Mouse (Mus musculus): ENCODE measurements at regions not wholly inside any gene's neighbourhood (a gene's known extent, or its start where the extent isn't known, plus 50 kb on each side); places are given as distances from the start of the nearest gene placed in this dataset.
A peak's percentile ranks its signal among the peaks of the same experiment; 100 is the strongest.
"Not testable (repeated sequence)": the region's sequence is repeated elsewhere in the genome, so short reads cannot be mapped to it uniquely, and the experiment has no call there.

GRCm38 (mm10) chr5:50343681-50344080 lies 284.9 kb upstream of the Adgra3 start:
- intact Hi-C loops (cut with DNase I) = no loop called here
- no peak for DNase-seq (ENCODE audit: extremely low spot score in 1 of 2, low spot score in 2 of 2)

GRCm38 (mm10) chr5:50309491-50309890 lies 250.7 kb upstream of the Adgra3 start:
- peak in 1 of 2 experiments; percentile 26 for DNase-seq (ENCODE audit: extremely low spot score in 1 of 2, low spot score in 2 of 2)
- intact Hi-C loops (cut with DNase I) = no loop called here

- no peak for DNase-seq (ENCODE audit: extremely low spot score in 1 of 2, low spot score in 2 of 2)
- intact Hi-C loops (cut with DNase I) = no loop called here
Observed at GRCm38 (mm10) chr5:50303859-50304480, 245.2 kb upstream of the Adgra3 start.

GRCm38 (mm10) chr5:50293794-50294193 lies 235.0 kb upstream of the Adgra3 start:
- no peak for DNase-seq (ENCODE audit: extremely low spot score in 1 of 2, low spot score in 2 of 2)

GRCm38 (mm10) chr5:50290879-50291410 lies 232.1 kb upstream of the Adgra3 start:
- intact Hi-C loops (cut with DNase I) = no loop called here
- no peak for DNase-seq (ENCODE audit: extremely low spot score in 1 of 2, low spot score in 2 of 2)

More at GRCm38 (mm10) chr5:50293794-50294193, 235.0 kb upstream of the Adgra3 start:
- intact Hi-C loops (cut with DNase I) = no loop called here

GRCm38 (mm10) chr5:50260417-50260816 lies 201.6 kb upstream of the Adgra3 start:
- DNase-seq (ENCODE audit: extremely low spot score in 1 of 2, low spot score in 2 of 2) = no peak
- intact Hi-C loops (cut with DNase I) = no loop called here

- intact Hi-C loops (cut with DNase I) = no loop called here
- DNase-seq (ENCODE audit: extremely low spot score in 1 of 2, low spot score in 2 of 2) = no peak
Observed at GRCm38 (mm10) chr5:50258017-50258416, 199.2 kb upstream of the Adgra3 start.

GRCm38 (mm10) chr5:50234111-50234510 lies 175.3 kb upstream of the Adgra3 start:
- intact Hi-C loops (cut with DNase I) = no loop called here
- no peak for DNase-seq (ENCODE audit: extremely low spot score in 1 of 2, low spot score in 2 of 2)

GRCm38 (mm10) chr5:50216956-50217355 lies 158.2 kb upstream of the Adgra3 start:
- intact Hi-C loops (cut with DNase I) = loop anchor here (5.0 to 10.0 kb wide), 4 partner anchors 145 to 850 kb away; partner anchors contain the start of gene Adgra3
- DNase-seq (ENCODE audit: extremely low spot score in 1 of 2, low spot score in 2 of 2) = no peak

GRCm38 (mm10) chr5:50215960-50216359 lies 157.2 kb upstream of the Adgra3 start:
- no peak for DNase-seq (ENCODE audit: extremely low spot score in 1 of 2, low spot score in 2 of 2)
- intact Hi-C loops (cut with DNase I) = loop anchor here (5.0 to 10.0 kb wide), 4 partner anchors 144 to 849 kb away; partner anchors contain the start of gene Adgra3

- DNase-seq (ENCODE audit: extremely low spot score in 1 of 2, low spot score in 2 of 2) = no peak
Observed at GRCm38 (mm10) chr5:50202307-50203010, 143.7 kb upstream of the Adgra3 start.

GRCm38 (mm10) chr5:50196423-50196822 lies 137.6 kb upstream of the Adgra3 start:
- intact Hi-C loops (cut with DNase I) = no loop called here
- DNase-seq (ENCODE audit: extremely low spot score in 1 of 2, low spot score in 2 of 2) = no peak

More at GRCm38 (mm10) chr5:50202307-50203010, 143.7 kb upstream of the Adgra3 start:
- intact Hi-C loops (cut with DNase I) = no loop called here

- intact Hi-C loops (cut with DNase I) = no loop called here
- no peak for DNase-seq (ENCODE audit: extremely low spot score in 1 of 2, low spot score in 2 of 2)
Observed at GRCm38 (mm10) chr5:50195993-50196392, 137.2 kb upstream of the Adgra3 start.

GRCm38 (mm10) chr5:50189394-50189793 lies 130.6 kb upstream of the Adgra3 start:
- DNase-seq (ENCODE audit: extremely low spot score in 1 of 2, low spot score in 2 of 2) = no peak
- intact Hi-C loops (cut with DNase I) = no loop called here

GRCm38 (mm10) chr5:50182721-50183120 lies 123.9 kb upstream of the Adgra3 start:
- intact Hi-C loops (cut with DNase I) = no loop called here
- DNase-seq (ENCODE audit: extremely low spot score in 1 of 2, low spot score in 2 of 2) = no peak

GRCm38 (mm10) chr5:50156557-50156956 lies 97.8 kb upstream of the Adgra3 start:
- intact Hi-C loops (cut with DNase I) = no loop called here

GRCm38 (mm10) chr5:50155170-50155860 lies 96.5 kb upstream of the Adgra3 start:
- intact Hi-C loops (cut with DNase I); DNase-seq (ENCODE audit: extremely low spot score in 1 of 2, low spot score in 2 of 2): not testable (repeated sequence)

More at GRCm38 (mm10) chr5:50156557-50156956, 97.8 kb upstream of the Adgra3 start:
- DNase-seq (ENCODE audit: extremely low spot score in 1 of 2, low spot score in 2 of 2) = peak in 1 of 2 experiments; percentile 42

GRCm38 (mm10) chr5:50146926-50147325 lies 88.1 kb upstream of the Adgra3 start:
- intact Hi-C loops (cut with DNase I) = no loop called here
- peak in 1 of 2 experiments; percentile 19 for DNase-seq (ENCODE audit: extremely low spot score in 1 of 2, low spot score in 2 of 2)

GRCm38 (mm10) chr5:50145458-50146083 lies 86.8 kb upstream of the Adgra3 start:
- intact Hi-C loops (cut with DNase I) = no loop called here
- DNase-seq (ENCODE audit: extremely low spot score in 1 of 2, low spot score in 2 of 2) = no peak

All from left cerebral cortex, postnatal 10 days (tissue).